Comparison of ENCODE assay signal across 15 mouse cellular contexts in the genomic region with DNA sequence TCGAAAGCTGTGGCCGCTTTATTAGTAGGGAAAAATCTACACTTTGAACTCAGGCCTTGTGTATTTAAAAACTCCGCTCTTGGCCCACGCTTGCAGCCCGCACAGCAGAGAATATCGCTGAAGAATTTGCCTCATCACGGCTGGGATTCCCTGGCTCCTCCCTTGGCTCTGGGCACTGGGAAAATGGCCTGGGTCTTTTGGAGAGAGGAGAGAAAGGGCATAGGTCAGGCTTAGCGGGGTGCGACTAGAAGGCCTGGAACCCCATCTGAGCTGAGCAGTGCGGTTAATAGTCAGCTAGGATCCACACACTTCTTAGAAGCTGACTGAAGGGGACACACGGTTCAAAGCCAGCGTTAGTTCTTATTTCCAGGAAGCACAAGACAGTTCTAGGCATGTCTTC. TPM values are rescaled to one million over a fixed set of nuclear protein-coding genes. Genes with fewer than 3 reads are reported as not detected.
"Had no signal": no experiment of that assay in that cellular context is flagged by ENCODE, and none has a peak within 500 bp of the region (broad histone marks: within the 10 kb centered on the region; RNA-seq: fewer than 3 reads in every experiment).

No protein-coding gene starts in this region.

- H3K36me3 ChIP-seq: limb, embryonic 12.5 days; limb, embryonic 15.5 days; liver, embryonic 13.5 days had no signal

- H3K9ac ChIP-seq: limb, embryonic 12.5 days; limb, embryonic 15.5 days; liver, embryonic 13.5 days had no signal

- H3K4me3 ChIP-seq: limb, embryonic 12.5 days; limb, embryonic 15.5 days; liver, embryonic 13.5 days had no signal

- H3K9me3 ChIP-seq: limb, embryonic 12.5 days; limb, embryonic 15.5 days; liver, embryonic 13.5 days had no signal

- H3K27ac ChIP-seq: limb, embryonic 12.5 days; limb, embryonic 15.5 days; liver, embryonic 13.5 days had no signal

- DNase-seq: left cerebral cortex, postnatal 4 days; liver, embryonic 13.5 days; lung, adult 2 months; lung, postnatal 14 days; lung, postnatal 4 days; midbrain, embryonic 14.5 days; thymus, adult 18-20 months; thymus, postnatal 36 days had no signal

- H3K4me2 ChIP-seq: limb, embryonic 12.5 days; limb, embryonic 15.5 days; liver, embryonic 13.5 days; midbrain, embryonic 11.5 days had no signal

- ATAC-seq: intestine, postnatal 0 days had no signal

- H3K27me3 ChIP-seq: limb, embryonic 12.5 days; limb, embryonic 15.5 days; liver, embryonic 13.5 days had no signal

RNA-seq across cellular contexts. Expression of a gene that starts 50.9 kb away (rescaled TPM):
- total RNA-seq: megakaryocyte-erythroid progenitor cell, adult 5-6 weeks had no signal
- polyA plus RNA-seq: limb, embryonic 12.5 days; lung, embryonic 16.5 days; midbrain, embryonic 11.5 days; neural tube, embryonic 11.5 days had no signal
